Mouse (Mus musculus) erythroblast, embryonic 14.5 days (primary cell): ENCODE results near the gene Hoxc13.

Experiments
- GATA1 ChIP-seq: IDR thresholded peaks from 2 replicates; pipeline ENCODE4 v1.6.1; 2012; ENCODE audit warnings: low read length, inconsistent platforms, mixed read lengths
- TAL1 ChIP-seq: IDR thresholded peaks from 3 replicates; pipeline ENCODE4 v1.6.1; 2012; ENCODE audit warnings: low read length, inconsistent platforms, mixed read lengths

GRCm38 (mm10) chr15:102937036-102937666 is 16.2 kb downstream of the Hoxc13 start:
- no peak for TF ChIP-seq GATA1
- TF ChIP-seq TAL1: no peak
